Mouse (Mus musculus): ENCODE data around the gene Creb3l1.

Gene Creb3l1

GRCm38 (mm10) chr2:92024274-92024672 lies at the start of gene Creb3l1:
Creb3l1 (minus strand) TSS chr2:92024502.
- peak in 1 of 2 experiments; percentile 21 for DNase-seq (ENCODE audit: low spot score in 2 of 2)

- DNase-seq (ENCODE audit: low spot score in 2 of 2) = no peak
Measured at GRCm38 (mm10) chr2:92071143-92071542, 46.8 kb upstream of the Creb3l1 start.

GRCm38 (mm10) chr2:92069630-92070029 lies 45.3 kb upstream of the Creb3l1 start:
- DNase-seq (ENCODE audit: low spot score in 2 of 2) = no peak

GRCm38 (mm10) chr2:92067600-92067999 lies 43.3 kb upstream of the Creb3l1 start:
- DNase-seq (ENCODE audit: low spot score in 2 of 2) = no peak

GRCm38 (mm10) chr2:92066899-92067298 lies 42.6 kb upstream of the Creb3l1 start:
- no peak for DNase-seq (ENCODE audit: low spot score in 2 of 2)

- no peak for DNase-seq (ENCODE audit: low spot score in 2 of 2)
Measured at GRCm38 (mm10) chr2:92065938-92066337, 41.6 kb upstream of the Creb3l1 start.

GRCm38 (mm10) chr2:92065269-92065888 lies 41.1 kb upstream of the Creb3l1 start:
- no peak for DNase-seq (ENCODE audit: low spot score in 2 of 2)

GRCm38 (mm10) chr2:92063106-92063505 lies 38.8 kb upstream of the Creb3l1 start:
- DNase-seq (ENCODE audit: low spot score in 2 of 2) = no peak

- DNase-seq (ENCODE audit: low spot score in 2 of 2) = no peak
Measured at GRCm38 (mm10) chr2:92061337-92061736, 37.0 kb upstream of the Creb3l1 start.

GRCm38 (mm10) chr2:92060291-92060690 lies 36.0 kb upstream of the Creb3l1 start:
- DNase-seq (ENCODE audit: low spot score in 2 of 2) = no peak

- DNase-seq (ENCODE audit: low spot score in 2 of 2) = no peak
Measured at GRCm38 (mm10) chr2:92059481-92060220, 35.3 kb upstream of the Creb3l1 start.

- DNase-seq (ENCODE audit: low spot score in 2 of 2) = no peak
Measured at GRCm38 (mm10) chr2:92058936-92059335, 34.6 kb upstream of the Creb3l1 start.

- peak; percentile 52 to 68 for DNase-seq (ENCODE audit: low spot score in 2 of 2)
Measured at GRCm38 (mm10) chr2:92058469-92058868, 34.2 kb upstream of the Creb3l1 start.

- no peak for DNase-seq (ENCODE audit: low spot score in 2 of 2)
Measured at GRCm38 (mm10) chr2:92056760-92057159, 32.5 kb upstream of the Creb3l1 start.

- peak in 1 of 2 experiments; percentile 13 for DNase-seq (ENCODE audit: low spot score in 2 of 2)
Measured at GRCm38 (mm10) chr2:92055831-92056236, 31.5 kb upstream of the Creb3l1 start.

GRCm38 (mm10) chr2:92055101-92055813 lies 31.0 kb upstream of the Creb3l1 start:
- DNase-seq (ENCODE audit: low spot score in 2 of 2) = peak; percentile 51 to 55

GRCm38 (mm10) chr2:92052754-92053153 lies 28.5 kb upstream of the Creb3l1 start:
- DNase-seq (ENCODE audit: low spot score in 2 of 2) = no peak

GRCm38 (mm10) chr2:92052188-92052587 lies 27.9 kb upstream of the Creb3l1 start:
- DNase-seq (ENCODE audit: low spot score in 2 of 2) = no peak

GRCm38 (mm10) chr2:92048034-92048690 lies 23.9 kb upstream of the Creb3l1 start:
- no peak for DNase-seq (ENCODE audit: low spot score in 2 of 2)

GRCm38 (mm10) chr2:92047601-92048000 lies 23.3 kb upstream of the Creb3l1 start:
- DNase-seq (ENCODE audit: low spot score in 2 of 2) = no peak

GRCm38 (mm10) chr2:92043285-92043684 lies 19.0 kb upstream of the Creb3l1 start:
- no peak for DNase-seq (ENCODE audit: low spot score in 2 of 2)

- DNase-seq (ENCODE audit: low spot score in 2 of 2) = no peak
Measured at GRCm38 (mm10) chr2:92041538-92041937, 17.2 kb upstream of the Creb3l1 start.

All from spleen, postnatal 14 days (tissue).